Comparison of ENCODE assay signal across 26 mouse cellular contexts in the genomic region with DNA sequence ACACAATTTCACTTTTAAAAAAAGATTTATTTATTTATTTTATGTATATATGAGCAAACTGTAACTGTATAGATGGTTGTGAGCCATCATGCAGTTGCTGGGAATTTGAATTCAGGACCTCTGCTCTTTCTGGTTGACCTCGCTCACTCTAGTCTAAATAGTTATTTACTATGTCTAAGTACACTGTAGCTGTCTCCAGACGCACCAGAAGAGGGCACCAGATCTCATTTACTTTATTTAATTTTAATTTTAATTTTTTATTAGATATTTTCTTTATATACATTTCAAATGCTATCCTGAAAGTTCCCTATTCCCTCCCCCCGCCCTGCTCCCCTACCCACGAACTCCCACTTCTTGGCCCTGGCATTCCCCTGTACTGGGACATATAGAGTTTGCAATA. TPM values are rescaled to one million over a fixed set of nuclear protein-coding genes. Genes with fewer than 3 reads are reported as not detected.
DNase-seq lines count a peak whose midpoint lies in the region; ATAC-seq and TF ChIP-seq lines count a peak whose summit lies in the region.
"Had no signal": no experiment of that assay in that cellular context is flagged by ENCODE, and none has a peak within 500 bp of the region (broad histone marks: within the 10 kb centered on the region; RNA-seq: fewer than 3 reads in every experiment).

No protein-coding gene starts in this region.

- no peak for DNase-seq in kidney, postnatal 0 days (ENCODE audit: low spot score)
- peak; percentile 47 for DNase-seq in 3T3-L1 (ENCODE audit: low read depth, low spot score)
- no peak for DNase-seq in CH12.LX (ENCODE audit: extremely low read depth)
- DNase-seq in stomach, postnatal 0 days (ENCODE audit: low spot score), result no peak
- DNase-seq: adrenal gland, postnatal 10 days; B cell, adult 2 months; cerebellum, adult 11 months; cerebellum, adult 8-10 months; cerebellum, postnatal 14 days; embryo, embryonic 11 days; gastrocnemius, postnatal 14 days had no signal

- no peak for TF ChIP-seq EP300 in CH12.LX (IDR thresholded peaks at IDR 0.05; ENCODE audit: low read length)
- no peak for TF ChIP-seq EP300 in stomach, postnatal 0 days (optimal IDR thresholded peaks at IDR 0.05)

- peak; percentile 18 for TF ChIP-seq RAD21 in CH12.LX (IDR thresholded peaks at IDR 0.05; ENCODE audit: low read depth, low read length)

- H3K27ac ChIP-seq in kidney, postnatal 0 days, result no peak overlapping the region
- no peak overlapping the region for H3K27ac ChIP-seq in kidney, embryonic 15.5 days
- H3K27ac ChIP-seq in CH12.LX (ENCODE audit: insufficient read depth, low read depth), result no peak overlapping the region
- H3K27ac ChIP-seq in stomach, postnatal 0 days (replicated peaks), result no peak overlapping the region
- H3K27ac ChIP-seq: embryonic facial prominence, embryonic 15.5 days; forebrain, embryonic 15.5 days had no signal

- H3K79me2 ChIP-seq in CH12.LX (replicated peaks; ENCODE audit: control insufficient read depth, extremely low read depth, insufficient read depth, poor library complexity, severe bottlenecking), result no peaks in the 10 kb centered on the region

- in situ Hi-C loops in CH12.LX (cut with MboI; ENCODE audit: low pct_ligation_motif_present, low pct_unique_long_range_greater_than_20kb, low sequenced_read_pairs), result no loop called here

- H3K9ac ChIP-seq in kidney, postnatal 0 days (ENCODE audit: low read depth, low read length), result no peak overlapping the region
- H3K9ac ChIP-seq in kidney, embryonic 15.5 days, result no peak overlapping the region
- H3K9ac ChIP-seq in CH12.LX (ENCODE audit: insufficient read depth, low read depth), result no peak overlapping the region
- no peak overlapping the region for H3K9ac ChIP-seq in stomach, postnatal 0 days (ENCODE audit: low read length)
- H3K9ac ChIP-seq: embryonic facial prominence, embryonic 15.5 days; forebrain, embryonic 15.5 days; heart, embryonic 12.5 days had no signal

- no peaks in the 10 kb centered on the region for H3K9me3 ChIP-seq in kidney, postnatal 0 days (replicated peaks; ENCODE audit: low read length)
- H3K9me3 ChIP-seq in kidney, embryonic 15.5 days (replicated peaks), result no peaks in the 10 kb centered on the region
- no peaks in the 10 kb centered on the region for H3K9me3 ChIP-seq in CH12.LX (replicated peaks; ENCODE audit: low read length)
- H3K9me3 ChIP-seq in stomach, postnatal 0 days (ENCODE audit: control insufficient read depth, low read length), result no peaks in the 10 kb centered on the region
- H3K9me3 ChIP-seq: embryonic facial prominence, embryonic 15.5 days; forebrain, embryonic 15.5 days; heart, embryonic 12.5 days had no signal

- no peak for ATAC-seq in kidney, postnatal 0 days (replicated peaks; ENCODE audit: low FRiP score, low read depth)
- no peak for ATAC-seq in kidney, embryonic 15.5 days (replicated peaks; ENCODE audit: low FRiP score)
- ATAC-seq in stomach, postnatal 0 days (ENCODE audit: low FRiP score, low TSS enrichment), result no peak
- no peak for ATAC-seq in megakaryocyte, adult 5-6 weeks (ENCODE audit: poor library complexity, severe bottlenecking)
- ATAC-seq: CD4-positive, CD25-positive, alpha-beta regulatory T cell, adult 4 months; forebrain, embryonic 15.5 days; hindbrain, embryonic 16.5 days; inflammation-experienced regulatory T-cells, adult 6 months had no signal

- TF ChIP-seq CTCF in kidney, postnatal 0 days (IDR thresholded peaks at IDR 0.05; ENCODE audit: low read depth), result 0 out of 2 replicates have a peak, but pooled peaks have one; percentile 20
- TF ChIP-seq CTCF in CH12.LX (conservative IDR thresholded peaks at IDR 0.05 in 1 of 2, IDR thresholded peaks at IDR 0.05 in 1 of 2; ENCODE audit: low read depth in 2 of 2, low read length in 2 of 2), result peak in 1 of 2 experiments; percentile 47; a peak in 2 of 4 replicates
- peak; percentile 36 for TF ChIP-seq CTCF in stomach, postnatal 0 days (IDR thresholded peaks at IDR 0.05; ENCODE audit: low read depth)

- dilution Hi-C loops in CH12.LX (cut with MboI; ENCODE audit: extremely low pct_ligation_motif_present, extremely low pct_unique_long_range_greater_than_20kb, low sequenced_read_pairs), result no loop called here

- no peaks in the 10 kb centered on the region for H3K36me3 ChIP-seq in kidney, postnatal 0 days (ENCODE audit: insufficient read depth, low read length)
- H3K36me3 ChIP-seq in kidney, embryonic 15.5 days, result no peaks in the 10 kb centered on the region
- H3K36me3 ChIP-seq in CH12.LX (replicated peaks in 1 of 2; ENCODE audit: control insufficient read depth in 1 of 2, insufficient read depth in 1 of 2, low read length in 1 of 2), result no peaks in the 10 kb centered on the region
- no peaks in the 10 kb centered on the region for H3K36me3 ChIP-seq in stomach, postnatal 0 days (ENCODE audit: control insufficient read depth, insufficient read depth, low read length)
- H3K36me3 ChIP-seq: embryonic facial prominence, embryonic 15.5 days; forebrain, embryonic 15.5 days; heart, embryonic 12.5 days had no signal

- no peak overlapping the region for H3K4me2 ChIP-seq in kidney, postnatal 0 days (ENCODE audit: low read length)
- H3K4me2 ChIP-seq in kidney, embryonic 15.5 days, result no peak overlapping the region
- no peak overlapping the region for H3K4me2 ChIP-seq in CH12.LX (ENCODE audit: insufficient read depth, low read depth, poor library complexity, severe bottlenecking)
- H3K4me2 ChIP-seq in stomach, postnatal 0 days (replicated peaks; ENCODE audit: low read depth), result no peak overlapping the region
- H3K4me2 ChIP-seq: embryonic facial prominence, embryonic 15.5 days; forebrain, embryonic 15.5 days; heart, embryonic 12.5 days had no signal

- no peak overlapping the region for H3K4me3 ChIP-seq in kidney, postnatal 0 days (replicated peaks; ENCODE audit: low read depth, low read length)
- H3K4me3 ChIP-seq in kidney, embryonic 15.5 days (replicated peaks), result no peak overlapping the region
- no peak overlapping the region for H3K4me3 ChIP-seq in CH12.LX (replicated peaks in 1 of 3; ENCODE audit: low read depth in 2 of 3, low read length in 2 of 3, poor library complexity in 1 of 3)
- no peak overlapping the region for H3K4me3 ChIP-seq in stomach, postnatal 0 days (ENCODE audit: low read depth, low read length)
- H3K4me3 ChIP-seq: embryonic facial prominence, embryonic 15.5 days; erythroblast, embryonic 14.5 days; forebrain, embryonic 15.5 days; heart, embryonic 12.5 days had no signal

- no peaks in the 10 kb centered on the region for H3K27me3 ChIP-seq in kidney, postnatal 0 days (ENCODE audit: insufficient read depth, low read length)
- H3K27me3 ChIP-seq in kidney, embryonic 15.5 days, result no peaks in the 10 kb centered on the region
- H3K27me3 ChIP-seq in CH12.LX (replicated peaks), result no peaks in the 10 kb centered on the region
- H3K27me3 ChIP-seq in stomach, postnatal 0 days (ENCODE audit: control insufficient read depth, insufficient read depth, low read length), result no peaks in the 10 kb centered on the region
- H3K27me3 ChIP-seq: embryonic facial prominence, embryonic 15.5 days; forebrain, embryonic 15.5 days; heart, embryonic 12.5 days had no signal

- no peak for TF ChIP-seq POLR2A in CH12.LX (IDR thresholded peaks at IDR 0.05; ENCODE audit: low read depth, low read length)

- 71% methylated on average over 4 of the region's 4 CpGs for WGBS in kidney, postnatal 0 days
- WGBS in kidney, embryonic 15.5 days, result 67% methylated on average over 4 of the region's 4 CpGs
- 61% methylated on average over 4 of the region's 4 CpGs for WGBS in stomach, postnatal 0 days

- H3K4me1 ChIP-seq in kidney, postnatal 0 days (replicated peaks; ENCODE audit: insufficient read depth, low read length), result no peaks in the 10 kb centered on the region
- H3K4me1 ChIP-seq in kidney, embryonic 15.5 days, result no peaks in the 10 kb centered on the region
- no peaks in the 10 kb centered on the region for H3K4me1 ChIP-seq in CH12.LX (ENCODE audit: control insufficient read depth in 1 of 2, insufficient read depth in 2 of 2)
- H3K4me1 ChIP-seq in stomach, postnatal 0 days (replicated peaks; ENCODE audit: control insufficient read depth, insufficient read depth), result no peaks in the 10 kb centered on the region
- H3K4me1 ChIP-seq: embryonic facial prominence, embryonic 15.5 days; forebrain, embryonic 15.5 days; heart, embryonic 12.5 days had no signal

TF ChIP-seq in CH12.LX, 34 proteins besides CTCF, POLR2A, EP300 and RAD21:
- TF ChIP-seq CHD1 (IDR thresholded peaks at IDR 0.05; ENCODE audit: low read depth, low read length) (no peak), SMC3 (IDR thresholded peaks at IDR 0.05; ENCODE audit: low read depth, low read length) (peak; percentile 27; the same call in 1 of the 2 replicates)

RNA-seq across cellular contexts. Expression of gene Asrgl1, which starts 10.8 kb away (rescaled TPM):
- 13.4 and 14.6 TPM in 2 replicates for polyA plus RNA-seq in kidney, postnatal 0 days (2015; fragmentation: Nextera tagmentation; extraction: Ambion mirVana)
- polyA plus RNA-seq in kidney, embryonic 15.5 days (2015; fragmentation: Nextera tagmentation; extraction: Ambion mirVana), result 19.4 and 22.0 TPM in 2 replicates
- total RNA-seq in CH12.LX (2012; rRNA removed) (20.1 and 25.1 TPM in 2 replicates), CH12.LX (2014; rRNA removed) (15.4 and 15.6 TPM in 2 replicates)
- 36.2 and 47.8 TPM in 2 replicates for polyA plus RNA-seq in CH12.LX (2012; ENCODE audit: insufficient read length, low read depth)
- polyA plus RNA-seq in stomach, postnatal 0 days (2015; fragmentation: Nextera tagmentation; extraction: Ambion mirVana), result 6.9 and 7.5 TPM in 2 replicates
- total RNA-seq in megakaryocyte, adult 5-6 weeks (2015), result 7.2 and 9.5 TPM in 2 replicates
- 7.5 and 8.3 TPM in 2 replicates for total RNA-seq in megakaryocyte, adult 5-6 weeks (2017)

RNA-seq across cellular contexts. Expression of gene Scgb1a1, which starts 58.5 kb away (rescaled TPM):
- not detected in 2 replicates for polyA plus RNA-seq in kidney, postnatal 0 days (2015; fragmentation: Nextera tagmentation; extraction: Ambion mirVana)
- polyA plus RNA-seq in kidney, embryonic 15.5 days (2015; fragmentation: Nextera tagmentation; extraction: Ambion mirVana), result not detected in 2 replicates
- not detected in 2 replicates for total RNA-seq in CH12.LX (2012; rRNA removed)
- total RNA-seq in CH12.LX (2014; rRNA removed), result not detected in 2 replicates
- polyA plus RNA-seq in CH12.LX (2012; ENCODE audit: insufficient read length, low read depth), result not detected in 2 replicates
- polyA plus RNA-seq in stomach, postnatal 0 days (2015; fragmentation: Nextera tagmentation; extraction: Ambion mirVana), result 10.8 and 12.6 TPM in 2 replicates
- total RNA-seq in megakaryocyte, adult 5-6 weeks (2015), result 0.82 and 1.5 TPM in 2 replicates
- total RNA-seq in megakaryocyte, adult 5-6 weeks (2017), result 1.6 TPM in 1 of 2 replicates, not detected in the other
- total RNA-seq: adrenal gland, postnatal 4 days; common myeloid progenitor, adult 5-6 weeks; gastrocnemius, postnatal 14 days had no signal
- polyA plus RNA-seq: brain, embryonic 14.5 days; CD4-positive, CD25-positive, alpha-beta regulatory T cell, adult 4 months; embryonic facial prominence, embryonic 11.5 days; erythroblast, embryonic 14.5 days; forebrain, embryonic 11.5 days; forebrain, embryonic 15.5 days; heart, embryonic 12.5 days; hindbrain, embryonic 11.5 days; hindbrain, embryonic 16.5 days; inflammation-experienced regulatory T-cells, adult 6 months had no signal

Comparison
In these comparisons a context has a peak if more than half of its experiments do, and no peak if none do; other contexts are left out.
1. RNA of gene Scgb1a1, which starts 58.5 kb away (polyA plus RNA-seq): 10.8 to 12.6 TPM in stomach, postnatal 0 days; not detected in kidney, postnatal 0 days, not detected in kidney, embryonic 15.5 days and not detected in CH12.LX; every median in the first group is over 10 times any median in the second.